Mouse (Mus musculus): Measurements from ENCODE around the gene Aqp3. TPM values are rescaled to one million over a fixed set of nuclear protein-coding genes. Genes with fewer than 3 reads are reported as not detected.
A peak's percentile ranks its signal among the peaks of the same experiment; 100 is the strongest.

Aqp3 gene
- 0.77 and 0.97 TPM in 2 replicates for polyA plus RNA-seq (2016; fragmentation: Nextera tagmentation; extraction: Ambion mirVana)

DNA sequence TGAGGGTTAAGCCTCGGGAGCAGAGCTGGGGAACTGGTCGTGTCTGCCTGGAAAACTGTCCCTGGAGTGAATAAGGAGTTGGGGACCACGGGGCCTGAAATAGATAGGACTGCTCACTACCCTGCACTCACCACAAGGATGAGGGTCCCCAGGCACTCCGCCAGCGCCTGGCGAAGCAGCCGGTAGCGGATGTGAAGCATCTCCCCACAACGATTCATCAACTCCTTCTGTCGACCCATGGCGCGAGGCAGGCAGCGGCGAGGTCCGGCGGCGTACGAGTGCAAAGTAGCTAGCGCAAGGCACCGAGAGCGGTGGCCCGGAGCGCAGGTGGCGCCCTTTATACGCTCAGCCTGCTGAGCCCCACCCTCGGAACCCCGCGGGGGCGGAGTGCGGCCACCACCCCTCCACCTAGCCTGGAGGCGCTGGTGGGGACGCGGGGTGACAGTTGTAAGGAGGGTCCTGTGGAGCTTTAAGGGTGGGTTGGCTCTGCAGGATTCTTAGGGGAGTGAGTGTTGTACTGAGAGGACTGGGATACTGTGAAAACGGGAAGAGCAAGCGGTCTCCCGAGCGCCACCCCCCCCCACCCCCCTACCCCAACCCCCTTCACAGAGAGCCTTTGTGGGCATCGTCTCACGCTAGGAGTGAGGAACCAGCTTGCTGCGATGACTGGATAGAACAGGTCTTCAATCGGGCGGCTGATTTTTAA lies at the start of gene Aqp3:
Aqp3 (minus strand) TSS at position 313 of the 706 bp plus-strand sequence.
- Histone ChIP-seq H3K27ac (no peak within 1 kb of the TSS), H3K36me3 (no peaks in the 10 kb centered on the region), H3K4me2 (replicated peaks) (peak within 1 kb of the TSS; percentile 94), H3K4me3 (peak within 1 kb of the TSS; percentile 46), H3K4me1 (peaks cover 14% of the 10 kb centered on the region), H3K9me3 (replicated peaks) (no peaks in the 10 kb centered on the region), H3K27me3 (peaks cover 35% of the 10 kb centered on the region), H3K9ac (peak within 1 kb of the TSS; percentile 67)
- peak; percentile 46 for ATAC-seq (ENCODE audit: low FRiP score)
- WGBS, result 1% methylated on average over 41 of the region's 42 CpGs

DNA sequence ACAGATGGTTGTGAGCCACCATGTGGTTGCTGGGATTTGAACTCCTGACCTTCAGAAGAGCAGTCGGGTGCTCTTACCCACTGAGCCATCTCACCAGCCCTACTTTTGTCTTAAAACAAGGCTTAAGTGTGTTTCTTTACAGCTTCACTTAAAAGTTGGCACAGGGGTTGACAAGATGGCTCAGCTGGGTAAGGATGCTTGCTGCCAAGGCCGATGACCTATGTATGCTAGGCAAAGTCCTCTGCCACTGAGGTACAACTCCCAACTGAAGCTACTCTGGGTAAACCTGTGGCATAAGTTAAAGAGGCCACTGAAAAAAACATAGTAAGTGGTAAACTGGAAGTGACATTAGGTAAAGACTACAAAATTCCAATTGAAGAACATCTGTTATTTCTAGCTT lies 44.6 kb upstream of the Aqp3 start:
- Histone ChIP-seq H3K9ac (no peak overlapping the region), H3K27me3 (no peaks in the 10 kb centered on the region), H3K36me3 (peaks cover 16% of the 10 kb centered on the region), H3K4me3 (no peak overlapping the region), H3K4me2 (replicated peaks) (no peak overlapping the region), H3K9me3 (replicated peaks) (no peaks in the 10 kb centered on the region), H3K27ac (no peak overlapping the region), H3K4me1 (peaks cover 12% of the 10 kb centered on the region)
- no peak for ATAC-seq (ENCODE audit: low FRiP score)
- WGBS, result 83% methylated on average over 2 of the region's 2 CpGs

DNA sequence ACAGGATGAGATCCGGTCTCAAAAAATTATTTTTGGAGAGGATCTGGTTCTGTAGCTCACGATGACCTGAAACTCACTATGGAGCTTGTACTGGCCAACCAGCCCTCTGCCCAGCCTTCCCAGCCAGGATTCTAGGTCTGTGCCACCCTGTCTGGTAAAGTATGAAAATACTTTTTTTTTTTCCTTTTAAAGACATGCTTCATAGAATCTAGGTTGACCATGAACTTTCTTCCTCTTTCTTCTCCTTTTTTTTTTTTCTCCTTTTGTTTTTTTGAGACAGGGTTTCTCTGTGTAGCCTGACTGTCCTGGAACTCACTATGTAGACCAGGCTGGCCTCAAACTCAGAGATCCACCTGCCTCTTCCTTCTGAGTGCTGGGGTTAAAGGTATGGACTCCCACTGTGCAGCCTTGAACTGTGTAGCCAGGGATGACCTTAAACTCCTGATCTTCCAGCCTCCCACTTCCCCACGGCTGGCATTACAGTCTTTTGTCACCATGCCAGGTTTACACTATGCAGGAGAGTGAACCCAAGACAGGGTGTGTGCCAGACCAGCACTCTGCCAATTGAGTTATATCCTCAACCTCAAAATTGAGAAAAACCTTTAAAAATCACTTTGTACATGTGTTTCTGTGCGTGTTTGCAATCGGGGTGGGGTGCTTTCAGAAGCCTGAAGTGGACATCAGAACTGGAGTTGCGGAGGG lies 42.3 kb upstream of the Aqp3 start:
- no peak overlapping the region for H3K27ac ChIP-seq
- H3K4me1 ChIP-seq, result peaks cover 9% of the 10 kb centered on the region; the same call in 1 of the 2 replicates
- WGBS, result 94% methylated on average over 6 of the region's 6 CpGs
- no peaks in the 10 kb centered on the region for H3K27me3 ChIP-seq
- H3K9ac ChIP-seq, result no peak overlapping the region
- no peak overlapping the region for H3K4me3 ChIP-seq
- ATAC-seq (ENCODE audit: low FRiP score), result no peak
- H3K36me3 ChIP-seq, result peaks cover 16% of the 10 kb centered on the region
- H3K9me3 ChIP-seq (replicated peaks), result no peaks in the 10 kb centered on the region
- H3K4me2 ChIP-seq (replicated peaks), result no peak overlapping the region

DNA sequence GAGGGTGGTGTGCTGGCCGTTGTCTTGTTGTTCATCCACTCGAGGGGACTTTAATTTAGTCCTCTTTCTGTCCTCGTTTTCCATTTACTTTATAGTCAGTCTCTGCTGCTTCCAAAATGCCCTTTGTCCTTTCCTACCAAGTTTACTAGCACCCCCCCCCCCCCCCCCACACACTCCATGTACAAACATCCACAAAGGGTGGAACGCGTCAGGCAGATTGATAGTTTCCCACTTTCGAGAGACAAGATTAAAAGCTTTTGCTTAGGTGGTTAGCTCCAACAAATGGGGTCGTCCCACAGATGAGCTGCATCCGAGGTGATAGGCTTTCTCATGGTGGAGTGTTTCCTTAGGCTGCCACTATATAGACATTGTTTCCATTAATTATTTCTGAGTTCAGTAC lies 38.8 kb upstream of the Aqp3 start:
- ATAC-seq (ENCODE audit: low FRiP score), result no peak
- peak overlapping the region; percentile 100 for H3K27ac ChIP-seq
- WGBS, result 0% methylated on average over 8 of the region's 8 CpGs

DNA sequence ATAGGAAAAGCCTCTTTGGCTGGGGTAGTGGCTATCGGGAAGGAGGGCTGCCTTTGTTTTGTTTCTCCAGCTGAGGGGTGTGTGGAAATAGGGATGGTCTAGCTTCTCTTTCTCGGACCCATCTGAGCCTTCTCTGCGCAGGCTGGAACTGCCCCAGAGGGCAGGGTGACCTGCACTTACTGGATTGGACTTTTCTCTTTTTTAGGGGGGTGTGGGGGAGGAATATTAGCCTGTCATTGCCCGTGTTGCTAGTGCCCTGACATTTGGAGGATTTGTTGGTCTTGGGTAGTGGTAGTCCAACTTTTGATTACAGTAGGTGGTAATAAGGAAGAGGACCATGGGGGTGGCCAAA lies 38.4 kb upstream of the Aqp3 start:
- Histone ChIP-seq H3K4me1 (peaks cover 10% of the 10 kb centered on the region), H3K4me3 (peak overlapping the region; percentile 94), H3K4me2 (replicated peaks) (peak overlapping the region; percentile 72), H3K27me3 (no peaks in the 10 kb centered on the region), H3K36me3 (peaks cover 15% of the 10 kb centered on the region), H3K9ac (peak overlapping the region; percentile 99), H3K27ac (peak overlapping the region; percentile 100), H3K9me3 (replicated peaks) (no peaks in the 10 kb centered on the region)
- peak; percentile 48 for ATAC-seq (ENCODE audit: low FRiP score)
- WGBS, result 0% methylated on average over 4 of the region's 4 CpGs

More for the DNA sequence above, 38.8 kb upstream of the Aqp3 start:
- Histone ChIP-seq H3K9me3 (replicated peaks) (no peaks in the 10 kb centered on the region), H3K9ac (peak overlapping the region; percentile 99), H3K36me3 (peaks cover 16% of the 10 kb centered on the region), H3K4me1 (peaks cover 10% of the 10 kb centered on the region), H3K4me2 (replicated peaks) (peak overlapping the region; percentile 72), H3K27me3 (no peaks in the 10 kb centered on the region), H3K4me3 (peak overlapping the region; percentile 94)

DNA sequence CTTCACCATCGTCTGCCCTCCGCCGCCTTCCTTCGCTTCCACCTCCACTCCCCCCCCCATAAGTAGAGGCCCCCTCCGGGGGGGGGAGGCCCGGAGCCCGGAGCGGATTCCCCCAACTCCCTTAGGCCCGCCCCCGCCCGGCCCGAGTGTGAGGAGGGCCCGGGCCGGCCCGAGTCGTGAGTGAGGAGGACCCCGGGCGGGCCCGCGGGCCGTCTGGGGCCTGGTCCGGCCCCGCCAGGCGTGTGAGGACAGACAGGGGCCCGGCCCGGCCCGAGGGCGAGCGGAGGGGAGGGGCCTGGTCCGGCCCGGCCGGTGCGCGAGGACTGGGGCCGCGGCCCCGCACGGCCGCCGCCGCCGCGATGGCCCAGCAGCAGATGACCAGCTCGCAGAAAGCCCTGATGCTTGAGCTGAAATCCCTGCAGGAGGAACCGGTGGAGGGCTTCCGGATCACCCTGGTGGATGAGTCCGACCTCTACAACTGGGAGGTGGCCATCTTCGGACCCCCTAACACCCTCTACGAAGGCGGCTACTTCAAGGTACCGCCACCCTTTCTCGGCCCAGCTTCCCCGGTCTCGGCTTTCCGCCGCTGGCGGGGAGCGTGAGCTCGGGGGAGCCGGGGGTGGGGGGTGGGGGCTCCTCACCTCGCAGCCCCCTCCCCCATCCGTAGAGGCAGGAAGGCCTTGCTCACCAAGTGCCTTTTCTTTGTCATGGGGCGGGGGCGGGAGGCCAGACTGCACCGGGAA lies 37.9 kb upstream of the Aqp3 start, which contains the start of gene Ube2r2:
Ube2r2 (plus strand) TSS at position 33 of the 743 bp plus-strand sequence.
- Histone ChIP-seq H3K9ac (peak within 1 kb of the TSS; percentile 99), H3K4me3 (peak within 1 kb of the TSS; percentile 94), H3K4me2 (replicated peaks) (peak within 1 kb of the TSS; percentile 72), H3K27ac (peak within 1 kb of the TSS; percentile 100), H3K27me3 (no peaks in the 10 kb centered on the region), H3K4me1 (peaks cover 10% of the 10 kb centered on the region), H3K36me3 (peaks cover 10% of the 10 kb centered on the region), H3K9me3 (replicated peaks) (no peaks in the 10 kb centered on the region)
- WGBS, result under 1% methylated on average over 58 of the region's 65 CpGs
- peak; percentile 84 for ATAC-seq (ENCODE audit: low FRiP score)

DNA sequence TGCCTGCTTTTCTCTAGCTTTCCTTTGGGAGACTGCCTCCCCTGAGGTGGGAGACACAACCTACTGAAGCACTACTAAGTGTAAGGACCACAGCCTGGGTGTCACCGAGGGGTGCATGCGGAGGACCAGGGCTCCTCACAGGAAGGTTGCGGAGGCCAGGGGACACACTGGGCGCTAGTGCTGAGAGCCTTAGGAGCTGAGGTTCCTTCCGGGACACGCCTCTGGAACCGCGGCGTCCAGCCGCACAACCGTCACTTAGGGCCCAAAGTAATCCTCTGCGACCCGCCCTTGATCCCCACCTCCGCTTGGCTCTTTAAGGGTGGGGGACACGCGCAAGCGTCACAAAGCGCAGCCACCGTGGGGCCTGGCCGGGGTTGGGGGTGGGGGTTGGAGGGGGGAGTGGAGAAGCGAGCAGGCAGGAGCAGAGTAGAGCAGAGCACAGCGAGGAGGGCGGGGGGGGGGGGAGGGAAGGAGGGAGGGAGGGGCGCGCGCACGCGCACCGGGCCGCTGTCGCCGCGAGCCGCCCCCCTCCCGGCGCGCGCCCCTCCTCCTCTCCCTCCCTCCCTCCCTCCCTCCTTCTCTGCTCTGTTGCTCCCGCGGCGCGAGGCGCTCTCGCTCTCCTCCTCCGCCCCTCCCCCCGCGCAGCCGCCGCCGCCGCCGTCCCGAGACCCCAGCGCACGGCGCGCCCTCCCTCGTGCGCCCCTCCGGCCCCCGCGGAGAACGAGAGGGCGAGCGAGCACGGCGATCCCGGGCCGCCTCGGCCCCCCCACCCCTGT lies 37.1 kb upstream of the Aqp3 start:
- H3K9me3 ChIP-seq (replicated peaks), result no peaks in the 10 kb centered on the region
- WGBS, result under 1% methylated on average over 21 of the region's 70 CpGs

DNA sequence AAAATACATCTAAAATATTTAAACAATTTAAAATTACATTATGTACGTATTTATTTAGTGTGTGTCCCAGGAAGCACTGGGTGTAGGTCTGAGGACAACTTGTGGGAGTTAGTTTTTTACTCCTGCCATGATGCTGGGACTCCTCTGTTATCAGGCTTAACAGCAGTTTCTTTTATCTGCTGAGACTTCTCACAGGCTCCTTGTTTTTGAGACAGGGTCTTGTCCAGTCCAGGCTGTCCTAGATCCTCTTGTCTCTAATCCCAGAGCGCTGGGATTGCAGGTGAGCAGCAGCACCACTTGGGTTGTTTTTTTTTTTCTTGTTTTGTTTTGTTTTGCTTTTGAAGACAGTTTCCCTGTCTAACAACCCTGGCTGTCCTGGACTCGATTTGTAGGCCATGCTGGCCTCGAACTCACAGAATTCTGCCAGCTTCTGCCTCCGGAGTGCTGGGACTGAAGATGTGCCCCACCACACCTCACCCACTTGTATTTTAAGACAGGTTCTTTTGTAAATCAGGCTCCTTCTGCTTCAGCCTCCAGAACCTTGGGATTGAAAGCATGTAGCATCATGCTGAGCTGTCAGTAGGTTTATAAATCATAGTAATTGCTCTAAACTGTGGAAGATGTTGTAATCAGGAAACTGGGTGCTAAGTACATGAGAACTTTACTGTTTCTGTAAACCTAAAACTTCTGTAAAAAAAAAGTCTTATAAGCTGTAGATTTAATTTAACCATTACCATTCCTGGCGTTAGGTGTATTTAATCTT lies 35.7 kb upstream of the Aqp3 start:
- ATAC-seq (ENCODE audit: low FRiP score), result no peak
- H3K27ac ChIP-seq, result no peak overlapping the region
- WGBS, result 68% methylated on average over 6 of the region's 6 CpGs

More for the DNA sequence above, 37.1 kb upstream of the Aqp3 start:
- Histone ChIP-seq H3K36me3 (peaks cover 4% of the 10 kb centered on the region; the same call in 1 of the 2 replicates), H3K9ac (peak overlapping the region; percentile 99), H3K27ac (peak overlapping the region; percentile 100), H3K4me2 (replicated peaks) (peak overlapping the region; percentile 72), H3K4me1 (peaks cover 10% of the 10 kb centered on the region), H3K27me3 (no peaks in the 10 kb centered on the region), H3K4me3 (peak overlapping the region; percentile 94)
- peak; percentile 95 for ATAC-seq (ENCODE audit: low FRiP score)

DNA sequence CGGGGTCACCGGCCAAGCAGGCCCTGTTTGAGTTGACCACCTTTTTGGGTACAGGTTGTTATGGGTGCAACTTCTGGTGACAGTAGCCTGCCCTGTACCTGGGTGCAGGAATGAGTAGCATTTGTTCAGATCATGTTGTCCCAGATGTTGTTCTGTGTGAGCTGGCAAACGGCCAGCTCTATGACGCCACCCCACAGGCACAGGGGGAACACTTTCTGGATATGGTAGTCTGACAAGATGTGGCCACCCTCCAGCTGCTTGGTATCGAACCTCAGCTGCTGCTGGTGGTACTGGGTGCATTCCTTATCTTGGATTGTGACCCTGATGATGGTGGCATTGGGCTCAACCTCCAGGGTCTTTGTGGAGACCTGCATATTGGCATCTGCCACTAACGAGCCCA lies 34.5 kb upstream of the Aqp3 start:
- Histone ChIP-seq H3K4me1 (peaks cover 5% of the 10 kb centered on the region), H3K9ac (no peak overlapping the region), H3K4me3 (no peak overlapping the region), H3K36me3 (no peaks in the 10 kb centered on the region), H3K9me3 (replicated peaks) (no peaks in the 10 kb centered on the region), H3K27ac (no peak overlapping the region), H3K27me3 (no peaks in the 10 kb centered on the region), H3K4me2 (replicated peaks) (no peak overlapping the region)
- WGBS, result 88% methylated on average over 6 of the region's 6 CpGs
- ATAC-seq (ENCODE audit: low FRiP score), result no peak

More for the DNA sequence above, 35.7 kb upstream of the Aqp3 start:
- Histone ChIP-seq H3K4me2 (replicated peaks) (no peak overlapping the region), H3K9ac (no peak overlapping the region), H3K9me3 (replicated peaks) (no peaks in the 10 kb centered on the region), H3K4me3 (no peak overlapping the region), H3K36me3 (peaks cover 3% of the 10 kb centered on the region; the same call in 1 of the 2 replicates), H3K4me1 (peaks cover 10% of the 10 kb centered on the region), H3K27me3 (no peaks in the 10 kb centered on the region)

DNA sequence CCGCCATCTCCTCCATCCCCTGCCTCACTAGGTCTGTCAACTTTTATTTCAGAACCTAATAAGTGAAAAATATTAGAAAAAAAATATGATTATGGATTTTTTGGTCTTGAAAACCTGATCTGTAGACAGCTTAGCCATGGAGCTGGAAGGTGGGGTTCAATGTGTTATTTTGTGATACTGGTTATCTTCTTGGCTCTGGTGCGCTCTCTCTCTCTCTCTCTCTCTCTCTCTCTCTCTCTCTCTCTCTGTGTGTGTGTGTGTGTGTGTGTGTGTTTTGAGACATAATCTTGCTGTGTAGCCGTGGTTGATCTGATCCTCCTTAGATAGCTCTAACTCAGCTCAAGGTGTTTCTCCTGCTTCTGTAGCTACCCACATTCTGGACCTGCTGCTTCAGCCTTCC lies 31.9 kb upstream of the Aqp3 start:
- 89% methylated on average over 3 of the region's 3 CpGs for WGBS
- no peak for ATAC-seq (ENCODE audit: low FRiP score)
- H3K27me3 ChIP-seq, result no peaks in the 10 kb centered on the region

DNA sequence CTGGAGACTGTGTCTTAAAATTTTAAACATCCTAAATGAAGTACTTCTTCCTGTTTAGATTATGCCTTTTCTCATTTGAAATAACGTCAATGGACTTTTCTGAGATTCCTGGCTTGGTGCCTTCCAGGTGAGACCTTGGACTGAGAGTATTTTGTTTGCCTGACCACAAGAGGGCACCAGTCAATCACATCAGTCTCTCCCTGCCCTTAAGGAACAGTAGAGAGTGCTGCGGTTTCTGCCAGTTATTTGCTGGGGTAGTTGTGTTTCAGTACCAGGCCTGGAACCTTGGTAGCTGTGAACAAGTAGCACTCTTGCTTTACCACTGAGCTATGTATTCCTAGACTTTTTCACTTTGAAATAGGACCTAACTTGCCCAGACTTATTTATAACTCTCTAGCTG lies 31.4 kb upstream of the Aqp3 start:
- Histone ChIP-seq H3K9ac (no peak overlapping the region), H3K4me2 (replicated peaks) (no peak overlapping the region), H3K27ac (no peak overlapping the region), H3K4me1 (peaks cover 1% of the 10 kb centered on the region), H3K4me3 (no peak overlapping the region), H3K27me3 (no peaks in the 10 kb centered on the region), H3K36me3 (no peaks in the 10 kb centered on the region), H3K9me3 (replicated peaks) (no peaks in the 10 kb centered on the region)
- 12% methylated on average over 2 of the region's 2 CpGs for WGBS
- peak; percentile 57; the same call in 1 of the 2 replicates for ATAC-seq (ENCODE audit: low FRiP score)

More for the DNA sequence above, 31.9 kb upstream of the Aqp3 start:
- Histone ChIP-seq H3K4me2 (replicated peaks) (no peak overlapping the region), H3K4me1 (peaks cover 5% of the 10 kb centered on the region), H3K36me3 (no peaks in the 10 kb centered on the region), H3K9me3 (replicated peaks) (no peaks in the 10 kb centered on the region), H3K4me3 (no peak overlapping the region), H3K9ac (no peak overlapping the region), H3K27ac (no peak overlapping the region)
